Mouse (Mus musculus) thymus, adult 2 months (tissue): ENCODE measurements around the gene Ano3. TPM values are rescaled to one million over a fixed set of nuclear protein-coding genes. Genes with fewer than 3 reads are reported as not detected.

Experiments
- DNase-seq: peaks from one replicate; pipeline ENCODE4 v3.0.0; 2021
- H3K27ac ChIP-seq: fragments of 200-500 bp; 2 replicates; pipeline ENCODE4 v1.5.1; 2012; ENCODE audit warnings: low read length, control low read depth; ENCODE audit not compliant: control insufficient read depth, insufficient read depth
- H3K27me3 ChIP-seq: fragments of 200-500 bp; 2 replicates; pipeline ENCODE4 v1.6.1; 2012; ENCODE audit warnings: mild to moderate bottlenecking, low read length, moderate library complexity, mixed read lengths; ENCODE audit not compliant: control insufficient read depth, insufficient read depth
- H3K36me3 ChIP-seq: fragments of 200-500 bp; 2 replicates; pipeline ENCODE4 v1.6.1; 2012; ENCODE audit warnings: mild to moderate bottlenecking, low read length, moderate library complexity; ENCODE audit not compliant: control insufficient read depth, insufficient read depth
- H3K4me1 ChIP-seq: fragments of 200-500 bp; replicated peaks from 2 replicates; pipeline ENCODE4 v1.6.1; 2012; ENCODE audit warnings: low read length; ENCODE audit not compliant: control insufficient read depth, insufficient read depth
- H3K4me3 ChIP-seq: fragments of 200-500 bp; 2 replicates; pipeline ENCODE4 v1.5.1; 2012; ENCODE audit warnings: mild to moderate bottlenecking, low read length, control low read depth, moderate library complexity; ENCODE audit not compliant: control insufficient read depth, insufficient read depth
- CTCF ChIP-seq: fragments of 200-500 bp; IDR thresholded peaks from 2 replicates; pipeline ENCODE4 v1.5.1; 2012; ENCODE audit warnings: mild to moderate bottlenecking, control low read depth, low read length, moderate library complexity, borderline replicate concordance; ENCODE audit not compliant: control insufficient read depth, poor library complexity, insufficient read depth; ENCODE audit errors: extremely low read depth
- POLR2A ChIP-seq: fragments of 200-500 bp; IDR thresholded peaks from 2 replicates; pipeline ENCODE4 v1.6.1; 2012; ENCODE audit warnings: mild to moderate bottlenecking, low read length, control low read depth, moderate library complexity; ENCODE audit not compliant: control insufficient read depth, poor library complexity, insufficient read depth; ENCODE audit errors: extremely low read depth
- WGBS: fragments of 180-500 bp; shearing (Covaris S2); methylation state at CpG from one replicate; pipeline ENCODE4 v1.1.7; 2018; 5-methylcytosine and 5-hydroxymethylcytosine counted together
- polyA plus RNA-seq: library from polyadenylated mRNA; depleted of rRNA; stranded (reverse); fragments of >200 nt; gene quantifications from 2 replicates; pipeline ENCODE4 v1.2.3, GENCODE M21; 2012

Gene Ano3
- polyA plus RNA-seq, 1 experiment = not detected

GRCm38 (mm10) chr2:110909506-110909905, 41.2 kb downstream of the Ano3 start:
- Histone ChIP-seq H3K4me1 (no peaks in the 10 kb centered on the region), H3K27ac (no peak overlapping the region), H3K27me3 (no peaks in the 10 kb centered on the region), H3K4me3 (no peak overlapping the region), H3K36me3 (no peaks in the 10 kb centered on the region)
- 80% methylated on average over 2 of the region's 2 CpGs for WGBS
- TF ChIP-seq CTCF (no peak), POLR2A (no peak)
- no peak for DNase-seq

GRCm38 (mm10) chr2:110906473-110906872, 44.2 kb downstream of the Ano3 start:
- Histone ChIP-seq H3K27ac (no peak overlapping the region), H3K4me1 (no peaks in the 10 kb centered on the region), H3K36me3 (no peaks in the 10 kb centered on the region), H3K27me3 (no peaks in the 10 kb centered on the region), H3K4me3 (no peak overlapping the region)
- TF ChIP-seq POLR2A = no peak
- TF ChIP-seq CTCF = no peak
- no peak for DNase-seq
- WGBS = 72% methylated on average over 3 of the region's 3 CpGs

- 96% methylated on average over 2 of the region's 2 CpGs for WGBS
- Histone ChIP-seq H3K27me3 (no peaks in the 10 kb centered on the region), H3K36me3 (no peaks in the 10 kb centered on the region), H3K4me3 (no peak overlapping the region), H3K27ac (no peak overlapping the region), H3K4me1 (no peaks in the 10 kb centered on the region)
- no peak for DNase-seq
- TF ChIP-seq POLR2A = no peak
- TF ChIP-seq CTCF = no peak
These were observed 54.0 kb downstream of the Ano3 start for GRCm38 (mm10) chr2:110896477-110897270.

GRCm38 (mm10) chr2:110871650-110872049, 79.1 kb downstream of the Ano3 start:
- Histone ChIP-seq H3K4me3 (no peak overlapping the region), H3K4me1 (no peaks in the 10 kb centered on the region), H3K36me3 (no peaks in the 10 kb centered on the region), H3K27ac (no peak overlapping the region), H3K27me3 (no peaks in the 10 kb centered on the region)
- TF ChIP-seq POLR2A (no peak), CTCF (no peak)
- 86% methylated on average over 4 of the region's 4 CpGs for WGBS
- no peak for DNase-seq

- Histone ChIP-seq H3K27me3 (no peaks in the 10 kb centered on the region), H3K4me3 (no peak overlapping the region), H3K36me3 (no peaks in the 10 kb centered on the region), H3K27ac (no peak overlapping the region), H3K4me1 (no peaks in the 10 kb centered on the region)
- no peak for DNase-seq
- 57% methylated on average over 3 of the region's 3 CpGs for WGBS
- TF ChIP-seq CTCF = no peak
- no peak for TF ChIP-seq POLR2A
These were observed 85.1 kb downstream of the Ano3 start for GRCm38 (mm10) chr2:110865584-110865983.

- 96% methylated on average over 4 of the region's 4 CpGs for WGBS
- H3K4me1 ChIP-seq = no peaks in the 10 kb centered on the region
- no peak for TF ChIP-seq CTCF
- no peak for TF ChIP-seq POLR2A
- H3K36me3 ChIP-seq = no peaks in the 10 kb centered on the region
- DNase-seq = no peak
- H3K27ac ChIP-seq = no peak overlapping the region
- H3K27me3 ChIP-seq = no peaks in the 10 kb centered on the region
- H3K4me3 ChIP-seq = no peak overlapping the region
These were observed 87.3 kb downstream of the Ano3 start for GRCm38 (mm10) chr2:110863376-110863775.
